Mouse (Mus musculus): ENCODE measurements around the gene Grik4. TPM values are rescaled to one million over a fixed set of nuclear protein-coding genes. Genes with fewer than 3 reads are reported as not detected.

Grik4 gene
- polyA plus RNA-seq, 1 experiment from 2014 or later, result 1.8 TPM

DNA sequence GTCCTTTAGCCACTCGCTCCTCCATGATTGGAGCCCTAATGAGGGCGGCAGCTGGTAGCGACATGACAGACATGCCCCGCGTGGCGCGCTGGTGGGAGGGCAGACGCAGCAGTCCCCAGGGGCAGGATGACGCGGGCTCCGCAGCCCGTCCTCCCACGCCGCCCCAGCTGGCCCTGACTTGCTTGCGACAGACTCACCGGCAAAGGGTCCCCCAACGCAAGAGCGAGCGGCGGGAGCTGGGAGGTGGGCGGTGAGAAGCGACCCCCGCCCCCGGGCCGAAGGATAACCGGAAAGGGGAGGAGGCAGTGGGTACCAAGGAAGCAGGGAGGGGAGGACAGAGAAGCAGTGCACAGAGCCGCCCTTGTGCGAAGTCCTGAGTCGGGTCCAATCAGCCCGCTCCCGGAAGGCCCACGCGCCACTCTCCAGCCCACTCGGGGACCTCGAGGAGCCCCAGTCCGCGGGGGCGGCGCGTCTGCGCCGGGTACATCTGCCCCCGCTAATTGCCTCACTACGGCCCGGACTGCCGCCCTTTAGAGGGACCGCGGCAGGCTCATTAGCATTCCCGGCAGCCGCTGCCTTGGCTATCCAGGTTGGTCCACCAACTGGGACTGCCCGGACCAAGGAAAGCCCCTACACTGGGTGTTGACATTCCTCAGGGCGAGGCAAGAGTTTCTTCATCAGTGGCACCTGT, 46.8 kb downstream of the Grik4 start:
- under 1% methylated on average over 50 of the region's 52 CpGs for WGBS
- ATAC-seq, result peak; percentile 70
- Histone ChIP-seq H3K27me3 (replicated peaks) (peaks cover 16% of the 10 kb centered on the region), H3K36me3 (no peaks in the 10 kb centered on the region), H3K4me1 (replicated peaks) (peaks cover 23% of the 10 kb centered on the region), H3K4me3 (replicated peaks) (peak overlapping the region; percentile 46), H3K9ac (peak overlapping the region; percentile 47), H3K9me3 (no peaks in the 10 kb centered on the region), H3K4me2 (replicated peaks) (peak overlapping the region; percentile 99), H3K27ac (no peak overlapping the region)

DNA sequence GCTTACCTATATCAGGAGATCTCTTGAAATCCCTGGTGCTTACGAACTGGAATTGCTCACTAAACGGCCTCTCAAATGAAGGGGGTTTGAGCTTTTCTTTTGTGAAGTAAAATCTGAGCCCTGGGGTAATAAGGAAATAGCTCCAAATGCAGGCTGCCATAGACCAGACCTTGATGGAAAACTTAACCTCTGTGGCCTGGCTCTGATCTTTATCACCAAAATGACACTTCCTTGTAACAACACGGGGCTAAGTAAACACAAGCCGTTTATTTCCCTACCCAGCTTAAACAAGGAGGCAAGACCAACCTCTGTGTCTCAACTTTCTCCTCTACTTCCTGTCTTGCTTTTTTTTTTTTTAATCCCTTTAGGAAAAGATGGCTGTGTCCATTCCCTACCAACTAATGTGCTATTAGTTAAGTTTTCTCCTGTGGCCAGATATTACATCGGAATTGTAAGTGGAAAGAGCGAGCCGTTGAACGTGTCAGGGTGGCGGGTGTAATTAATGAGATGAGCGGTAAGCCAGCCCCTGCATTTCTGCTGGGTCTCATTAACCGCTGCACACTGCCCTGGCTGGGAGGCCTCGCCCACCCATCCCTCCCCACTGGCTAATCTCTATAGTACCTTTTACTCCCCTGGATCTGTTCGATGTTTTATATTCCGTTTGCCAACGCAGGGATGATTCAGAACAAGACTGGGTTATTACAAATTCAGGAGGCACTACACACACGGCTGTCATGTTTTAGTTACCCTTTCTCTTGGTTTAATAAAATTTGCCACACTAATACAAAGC, 47.7 kb downstream of the Grik4 start:
- H3K9ac ChIP-seq, result no peak overlapping the region
- peak; percentile 16; the same call in 1 of the 2 replicates for ATAC-seq
- no peak overlapping the region for H3K27ac ChIP-seq
- peak overlapping the region; percentile 99 for H3K4me2 ChIP-seq (replicated peaks)
- peaks cover 16% of the 10 kb centered on the region for H3K27me3 ChIP-seq (replicated peaks)
- peak overlapping the region; percentile 46 for H3K4me3 ChIP-seq (replicated peaks)
- no peaks in the 10 kb centered on the region for H3K9me3 ChIP-seq
- 7% methylated on average over 16 of the region's 16 CpGs for WGBS
- no peaks in the 10 kb centered on the region for H3K36me3 ChIP-seq
- peaks cover 17% of the 10 kb centered on the region for H3K4me1 ChIP-seq (replicated peaks)

DNA sequence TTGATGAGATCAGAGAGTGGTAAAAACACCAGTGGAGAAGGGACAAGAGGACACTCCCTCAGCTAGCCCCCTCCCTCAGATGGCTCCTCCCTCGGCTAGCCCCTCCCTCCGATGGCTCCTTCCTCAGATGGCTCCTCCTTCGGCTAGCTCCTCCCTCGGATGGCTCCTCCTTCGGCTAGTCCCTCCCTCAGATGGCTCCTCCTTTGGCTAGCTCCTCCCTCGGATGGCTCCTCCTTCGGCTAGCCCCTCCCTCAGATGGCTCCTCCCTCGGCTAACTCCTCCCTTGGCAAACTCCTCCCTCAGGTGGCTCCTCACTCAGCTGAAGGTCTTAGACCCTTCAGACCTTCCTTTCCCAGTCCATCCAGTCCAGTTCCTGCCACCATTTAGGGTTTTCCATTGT, 51.5 kb downstream of the Grik4 start:
- no peaks in the 10 kb centered on the region for H3K9me3 ChIP-seq
- no peak for ATAC-seq
- H3K36me3 ChIP-seq, result no peaks in the 10 kb centered on the region
- H3K4me1 ChIP-seq (replicated peaks), result peaks cover 13% of the 10 kb centered on the region
- H3K4me2 ChIP-seq (replicated peaks), result no peak overlapping the region
- no peak overlapping the region for H3K4me3 ChIP-seq (replicated peaks)
- WGBS, result 85% methylated on average over 8 of the region's 8 CpGs
- no peak overlapping the region for H3K9ac ChIP-seq
- H3K27ac ChIP-seq, result no peak overlapping the region
- H3K27me3 ChIP-seq (replicated peaks), result peaks cover 7% of the 10 kb centered on the region; the same call in 1 of the 2 replicates

DNA sequence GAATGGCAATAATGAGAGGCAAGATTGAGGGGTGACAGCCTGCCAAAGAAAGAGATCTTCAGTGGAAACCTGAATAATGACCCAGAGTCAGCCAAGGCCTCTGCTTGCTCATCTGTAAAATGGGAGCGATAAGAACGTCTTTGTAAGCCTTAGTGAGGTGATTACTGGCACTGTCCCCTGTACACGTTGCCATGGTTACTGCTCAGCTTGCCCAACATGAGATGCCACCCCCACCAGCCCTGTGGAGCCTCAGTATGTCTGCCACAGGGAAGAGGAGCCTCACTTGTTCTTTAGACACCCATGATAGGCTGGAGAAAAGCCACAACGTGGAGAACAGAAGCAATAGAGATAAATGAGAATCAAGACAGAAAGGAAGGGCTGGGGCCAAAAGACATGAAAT, 56.4 kb downstream of the Grik4 start:
- 84% methylated on average over 4 of the region's 4 CpGs for WGBS
- no peak overlapping the region for H3K4me3 ChIP-seq (replicated peaks)
- no peak overlapping the region for H3K4me2 ChIP-seq (replicated peaks)
- ATAC-seq, result no peak
- H3K36me3 ChIP-seq, result no peaks in the 10 kb centered on the region
- H3K9ac ChIP-seq, result no peak overlapping the region
- no peaks in the 10 kb centered on the region for H3K9me3 ChIP-seq
- H3K27ac ChIP-seq, result no peak overlapping the region
- H3K4me1 ChIP-seq (replicated peaks), result peaks cover 10% of the 10 kb centered on the region
- H3K27me3 ChIP-seq (replicated peaks), result no peaks in the 10 kb centered on the region

DNA sequence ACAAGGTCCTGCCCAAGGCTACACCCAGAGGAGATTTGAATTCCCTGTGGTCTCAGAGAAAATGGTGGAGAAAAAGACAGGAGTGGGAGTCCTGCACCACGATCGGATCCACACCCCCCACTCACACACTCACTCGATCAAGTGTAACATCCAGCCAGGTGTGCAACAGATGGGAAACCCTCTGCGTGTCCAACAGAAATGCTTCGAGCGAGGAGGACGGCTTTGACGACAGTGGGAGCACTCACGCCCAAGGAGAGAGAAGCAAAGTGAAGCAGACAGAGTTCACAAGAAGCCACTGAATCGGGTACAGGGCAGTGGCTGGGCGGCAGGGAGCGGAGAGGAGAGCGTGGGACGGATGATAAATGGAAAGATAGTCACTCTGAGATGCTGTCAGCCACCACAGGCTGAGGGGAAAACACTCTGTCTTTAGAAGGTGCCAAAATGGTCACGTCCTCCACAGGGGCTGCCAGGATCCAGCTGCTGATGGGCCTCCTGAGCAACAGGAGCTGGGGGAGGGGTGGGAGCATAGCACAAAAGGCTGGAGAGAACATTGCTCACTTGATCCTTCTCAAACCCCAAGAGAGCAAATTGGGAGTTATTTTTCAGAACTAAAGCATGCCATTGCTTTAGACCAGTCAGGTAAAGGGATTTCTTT, 58.1 kb downstream of the Grik4 start:
- ATAC-seq, result no peak
- no peak overlapping the region for H3K4me2 ChIP-seq (replicated peaks)
- peaks cover 14% of the 10 kb centered on the region for H3K4me1 ChIP-seq (replicated peaks)
- 44% methylated on average over 15 of the region's 15 CpGs for WGBS
- H3K9me3 ChIP-seq, result no peaks in the 10 kb centered on the region
- no peak overlapping the region for H3K27ac ChIP-seq
- no peak overlapping the region for H3K9ac ChIP-seq
- no peaks in the 10 kb centered on the region for H3K27me3 ChIP-seq (replicated peaks)
- H3K4me3 ChIP-seq (replicated peaks), result no peak overlapping the region
- no peaks in the 10 kb centered on the region for H3K36me3 ChIP-seq

DNA sequence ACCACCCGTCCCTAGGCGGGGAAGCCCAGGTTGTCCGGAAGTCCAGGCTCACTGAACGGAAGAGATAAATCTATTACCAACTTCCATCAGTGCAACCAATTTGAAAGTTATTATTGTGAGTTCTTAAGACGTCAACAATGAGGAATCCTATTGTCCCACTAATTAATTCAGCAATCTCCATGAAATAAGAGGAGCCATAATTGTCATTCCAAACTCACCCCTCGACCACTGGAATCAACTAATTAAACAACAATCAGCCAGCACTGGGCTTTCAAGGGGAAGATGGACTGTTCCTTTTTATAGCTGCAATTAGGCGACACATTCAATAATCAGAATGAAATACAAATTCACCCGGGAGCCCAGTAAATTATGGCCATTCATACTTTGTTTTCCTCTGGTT, 58.7 kb downstream of the Grik4 start:
- no peak for ATAC-seq
- H3K9ac ChIP-seq, result no peak overlapping the region
- no peaks in the 10 kb centered on the region for H3K9me3 ChIP-seq
- H3K4me2 ChIP-seq (replicated peaks), result peak overlapping the region; percentile 53; the same call in 1 of the 2 replicates
- no peaks in the 10 kb centered on the region for H3K36me3 ChIP-seq
- H3K27ac ChIP-seq, result no peak overlapping the region
- H3K4me3 ChIP-seq (replicated peaks), result no peak overlapping the region
- peaks cover 14% of the 10 kb centered on the region for H3K4me1 ChIP-seq (replicated peaks)
- H3K27me3 ChIP-seq (replicated peaks), result no peaks in the 10 kb centered on the region
- WGBS, result 54% methylated on average over 8 of the region's 8 CpGs

DNA sequence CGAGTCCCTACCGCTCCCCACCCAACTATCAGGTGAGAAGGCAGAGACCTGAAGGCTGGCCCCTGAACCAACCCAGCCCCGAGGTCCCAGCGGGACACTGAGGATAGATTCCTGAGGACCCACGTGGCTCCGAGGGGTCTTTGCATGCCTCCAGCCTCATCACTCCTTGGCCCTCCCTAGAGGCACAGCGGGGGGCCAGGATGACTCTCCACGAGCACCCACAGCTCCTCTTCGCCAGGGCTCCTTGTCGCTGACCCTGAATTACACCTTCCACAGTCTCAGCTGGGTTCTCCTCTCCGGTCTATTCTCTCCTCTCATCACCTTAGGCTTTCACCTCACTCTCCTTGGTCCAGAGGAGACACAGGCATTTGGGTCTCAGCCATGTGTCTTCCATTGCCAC, 59.2 kb downstream of the Grik4 start:
- 0 out of 2 replicates have a peak overlapping the region, but pooled peaks have one; percentile 6 for H3K27ac ChIP-seq
- WGBS, result 50% methylated on average over 11 of the region's 11 CpGs
- H3K4me1 ChIP-seq (replicated peaks), result peaks cover 14% of the 10 kb centered on the region
- peak overlapping the region; percentile 53 for H3K4me2 ChIP-seq (replicated peaks)
- no peaks in the 10 kb centered on the region for H3K9me3 ChIP-seq
- no peak overlapping the region for H3K4me3 ChIP-seq (replicated peaks)
- H3K36me3 ChIP-seq, result no peaks in the 10 kb centered on the region
- peak; percentile 7; the same call in 1 of the 2 replicates for ATAC-seq
- H3K9ac ChIP-seq, result no peak overlapping the region
- no peaks in the 10 kb centered on the region for H3K27me3 ChIP-seq (replicated peaks)

DNA sequence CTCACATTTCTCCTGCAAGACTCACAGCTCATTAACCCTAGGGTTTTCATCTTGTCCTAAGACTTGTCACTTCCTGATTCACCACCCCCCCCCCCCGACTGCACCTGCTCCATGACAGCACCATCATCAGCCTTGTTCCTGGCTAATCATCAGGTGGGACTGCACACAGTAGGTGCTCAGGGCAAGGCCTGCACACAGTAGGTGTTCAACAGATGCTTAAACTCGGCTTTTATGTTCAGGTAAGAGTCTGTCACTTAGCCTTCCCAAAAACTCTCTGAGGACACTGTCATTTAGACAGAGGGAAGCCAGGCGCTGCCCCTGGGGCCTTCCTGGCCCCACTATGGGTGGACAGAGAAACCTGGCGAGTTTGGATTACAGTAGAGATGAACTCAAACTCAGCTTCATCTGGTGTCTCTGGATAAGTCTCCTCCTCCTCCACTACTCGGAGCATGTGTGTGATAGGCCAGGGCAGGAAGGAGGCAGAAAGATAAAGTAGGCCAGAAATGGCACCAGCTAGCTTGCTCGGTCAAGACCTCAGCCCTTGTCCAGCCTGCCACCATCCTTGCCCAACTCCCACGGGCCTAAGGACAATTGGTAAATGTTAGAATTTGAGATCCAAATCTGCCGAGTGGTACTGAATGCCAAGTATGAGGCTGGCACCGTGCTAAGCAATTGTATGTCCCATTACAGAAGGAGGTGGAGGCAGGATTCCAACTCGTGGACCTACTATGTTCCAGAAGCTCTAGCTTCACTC, 61.1 kb downstream of the Grik4 start:
- H3K9me3 ChIP-seq, result no peaks in the 10 kb centered on the region
- H3K27ac ChIP-seq, result no peak overlapping the region
- no peak overlapping the region for H3K9ac ChIP-seq
- no peak overlapping the region for H3K4me2 ChIP-seq (replicated peaks)
- H3K27me3 ChIP-seq (replicated peaks), result no peaks in the 10 kb centered on the region
- no peaks in the 10 kb centered on the region for H3K36me3 ChIP-seq
- peaks cover 14% of the 10 kb centered on the region for H3K4me1 ChIP-seq (replicated peaks)
- WGBS, result 89% methylated on average over 10 of the region's 10 CpGs
- no peak for ATAC-seq
- H3K4me3 ChIP-seq (replicated peaks), result no peak overlapping the region

DNA sequence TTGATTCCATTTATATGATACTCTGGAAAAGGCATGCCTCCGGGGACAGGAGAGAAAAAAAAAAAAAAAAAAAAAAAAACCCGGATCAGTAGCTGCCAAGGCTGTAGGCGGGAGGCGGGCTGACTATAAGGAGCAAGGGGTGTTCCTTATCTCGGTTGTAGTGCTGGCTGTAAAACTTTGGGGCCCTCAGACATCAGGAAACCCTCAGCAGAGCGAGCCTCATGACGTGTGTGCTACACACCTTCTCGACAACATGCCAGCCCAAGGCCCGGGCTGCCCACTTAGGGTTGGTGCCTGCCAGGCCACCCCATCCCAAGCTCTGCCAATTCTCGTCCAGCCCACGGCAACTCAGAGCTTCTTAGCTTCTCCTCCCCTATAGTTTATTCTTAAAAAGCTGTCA, 62.0 kb downstream of the Grik4 start:
- Histone ChIP-seq H3K27me3 (replicated peaks) (no peaks in the 10 kb centered on the region), H3K4me1 (replicated peaks) (peaks cover 14% of the 10 kb centered on the region), H3K9ac (no peak overlapping the region), H3K9me3 (no peaks in the 10 kb centered on the region), H3K4me2 (replicated peaks) (peak overlapping the region; percentile 32; the same call in 1 of the 2 replicates), H3K36me3 (no peaks in the 10 kb centered on the region), H3K27ac (no peak overlapping the region), H3K4me3 (replicated peaks) (no peak overlapping the region)
- ATAC-seq, result peak; percentile 86
- WGBS, result 16% methylated on average over 11 of the region's 11 CpGs

DNA sequence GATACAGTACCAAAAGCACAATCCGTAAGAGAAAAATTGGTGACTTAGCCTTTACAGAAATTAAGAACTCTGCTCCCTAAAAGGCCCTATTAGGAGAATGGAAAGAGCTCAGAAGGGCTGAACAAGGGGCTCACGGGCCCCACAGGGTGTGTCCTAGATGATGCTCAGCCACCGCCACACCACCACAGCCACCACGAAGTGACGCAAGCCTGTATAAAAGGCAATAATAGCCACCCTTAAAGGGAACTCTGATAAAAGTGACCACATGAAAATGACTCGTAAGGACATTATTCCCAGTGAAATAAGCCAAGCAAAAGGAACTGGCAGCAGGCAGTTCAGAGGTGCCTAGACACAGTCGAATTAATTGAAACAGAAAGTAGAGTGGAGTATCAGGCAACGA, 63.3 kb downstream of the Grik4 start:
- Histone ChIP-seq H3K27me3 (replicated peaks) (no peaks in the 10 kb centered on the region), H3K4me1 (replicated peaks) (peaks cover 10% of the 10 kb centered on the region), H3K9ac (no peak overlapping the region), H3K36me3 (no peaks in the 10 kb centered on the region), H3K9me3 (no peaks in the 10 kb centered on the region), H3K4me2 (replicated peaks) (peak overlapping the region; percentile 16; the same call in 1 of the 2 replicates), H3K4me3 (replicated peaks) (no peak overlapping the region), H3K27ac (no peak overlapping the region)
- no peak for ATAC-seq
- WGBS, result 66% methylated on average over 8 of the region's 8 CpGs

DNA sequence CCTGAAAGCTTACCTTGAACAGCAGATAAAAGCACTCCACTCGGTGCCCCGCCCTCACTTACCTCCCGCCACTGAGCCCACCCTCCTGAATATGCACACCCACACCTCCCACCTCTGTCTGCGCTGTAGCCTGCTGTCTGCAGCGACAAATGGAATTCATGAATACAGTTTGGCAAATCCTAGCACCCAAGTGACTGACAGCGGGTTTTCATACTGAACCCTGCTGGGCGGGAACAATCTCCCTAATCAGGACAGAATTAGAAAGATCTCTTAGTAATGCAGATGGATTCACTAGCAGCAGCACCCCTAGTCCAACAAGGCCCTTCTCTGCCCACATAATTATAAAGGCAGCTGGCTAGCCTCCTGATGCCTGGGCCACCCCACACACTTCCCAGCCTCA, 65.9 kb downstream of the Grik4 start:
- 42% methylated on average over 7 of the region's 7 CpGs for WGBS
- no peak for ATAC-seq
- Histone ChIP-seq H3K4me1 (replicated peaks) (peaks cover 5% of the 10 kb centered on the region), H3K27me3 (replicated peaks) (no peaks in the 10 kb centered on the region), H3K27ac (no peak overlapping the region), H3K9me3 (no peaks in the 10 kb centered on the region), H3K9ac (no peak overlapping the region), H3K36me3 (no peaks in the 10 kb centered on the region), H3K4me3 (replicated peaks) (no peak overlapping the region), H3K4me2 (replicated peaks) (no peak overlapping the region)

DNA sequence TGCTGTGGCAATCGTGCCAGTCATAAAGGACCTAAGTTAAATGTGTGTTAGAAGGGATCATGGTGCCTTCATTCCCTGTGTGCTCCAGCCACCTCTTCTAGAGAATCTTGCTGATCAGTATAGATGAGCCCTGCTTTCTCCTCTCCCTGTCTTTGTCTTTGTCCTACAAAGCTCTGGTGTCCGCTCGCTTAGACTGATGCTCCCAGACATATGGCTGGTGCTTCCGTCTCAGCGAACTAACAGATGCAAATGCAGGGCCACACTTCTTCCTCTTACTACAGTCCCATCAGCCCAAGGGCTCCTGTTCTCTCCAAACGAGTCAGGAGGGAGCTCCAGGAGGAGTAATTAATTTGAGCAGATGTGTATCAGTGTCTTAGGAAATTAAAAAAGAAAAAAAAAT, 71.4 kb downstream of the Grik4 start:
- no peaks in the 10 kb centered on the region for H3K36me3 ChIP-seq
- H3K27ac ChIP-seq, result no peak overlapping the region
- no peak overlapping the region for H3K4me3 ChIP-seq (replicated peaks)
- ATAC-seq, result no peak
- no peak overlapping the region for H3K4me2 ChIP-seq (replicated peaks)
- no peaks in the 10 kb centered on the region for H3K9me3 ChIP-seq
- H3K27me3 ChIP-seq (replicated peaks), result no peaks in the 10 kb centered on the region
- no peaks in the 10 kb centered on the region for H3K4me1 ChIP-seq (replicated peaks)
- no peak overlapping the region for H3K9ac ChIP-seq
- WGBS, result 82% methylated on average over 6 of the region's 6 CpGs
